Mouse (Mus musculus) lung, postnatal 36 days (tissue): Measurements from ENCODE around the gene Chst11.

Experiments used
- DNase-seq: peaks from one replicate; pipeline ENCODE4 v3.0.0; 2022; ENCODE audit warnings: mixed read lengths

Chst11 gene

DNA sequence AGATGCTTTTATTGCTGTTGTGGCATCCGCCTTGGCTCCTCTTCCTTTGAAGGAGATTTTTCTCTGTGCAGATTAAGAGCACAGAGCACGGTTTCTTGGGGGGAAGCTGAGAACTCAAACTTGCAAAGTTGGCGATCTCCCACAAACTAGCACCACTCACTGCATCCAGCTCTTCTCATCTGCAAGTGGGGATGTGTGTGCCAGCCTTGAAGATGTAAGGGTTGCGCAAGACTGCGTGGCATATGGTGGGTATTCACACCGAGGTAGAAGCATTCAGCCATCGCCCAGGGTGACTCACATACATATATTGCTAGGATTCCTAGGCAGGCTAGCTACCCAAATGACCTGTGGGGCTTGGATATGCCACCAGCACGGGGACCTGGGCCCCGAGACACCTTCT lies 52.9 kb downstream of the Chst11 start:
- no peak for DNase-seq

- no peak for DNase-seq
These were observed 54.1 kb downstream of the Chst11 start for GRCm38 (mm10) chr10:83039414-83039813.

DNA sequence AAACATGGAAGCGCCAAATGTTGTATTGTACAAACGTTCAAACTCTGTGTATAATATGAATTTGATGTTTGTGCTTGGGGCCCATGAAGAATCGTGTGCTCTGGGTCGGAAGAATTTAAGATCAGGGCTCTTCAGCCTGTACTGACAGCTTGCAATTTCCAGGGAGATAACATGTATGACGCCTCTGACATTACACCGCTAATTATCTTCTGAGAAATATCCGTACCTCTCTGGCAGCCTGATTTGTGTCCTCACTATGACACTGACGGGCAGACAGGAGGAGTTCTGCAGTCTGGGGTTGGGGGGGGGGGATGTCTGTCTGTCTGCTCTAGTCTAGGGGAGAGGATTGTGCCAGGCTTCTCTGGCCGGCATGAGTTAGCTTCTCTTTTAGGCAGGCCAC lies 56.6 kb downstream of the Chst11 start:
- DNase-seq: no peak

GRCm38 (mm10) chr10:83042613-83043477 lies 57.5 kb downstream of the Chst11 start:
- peak; percentile 82 for DNase-seq

DNA sequence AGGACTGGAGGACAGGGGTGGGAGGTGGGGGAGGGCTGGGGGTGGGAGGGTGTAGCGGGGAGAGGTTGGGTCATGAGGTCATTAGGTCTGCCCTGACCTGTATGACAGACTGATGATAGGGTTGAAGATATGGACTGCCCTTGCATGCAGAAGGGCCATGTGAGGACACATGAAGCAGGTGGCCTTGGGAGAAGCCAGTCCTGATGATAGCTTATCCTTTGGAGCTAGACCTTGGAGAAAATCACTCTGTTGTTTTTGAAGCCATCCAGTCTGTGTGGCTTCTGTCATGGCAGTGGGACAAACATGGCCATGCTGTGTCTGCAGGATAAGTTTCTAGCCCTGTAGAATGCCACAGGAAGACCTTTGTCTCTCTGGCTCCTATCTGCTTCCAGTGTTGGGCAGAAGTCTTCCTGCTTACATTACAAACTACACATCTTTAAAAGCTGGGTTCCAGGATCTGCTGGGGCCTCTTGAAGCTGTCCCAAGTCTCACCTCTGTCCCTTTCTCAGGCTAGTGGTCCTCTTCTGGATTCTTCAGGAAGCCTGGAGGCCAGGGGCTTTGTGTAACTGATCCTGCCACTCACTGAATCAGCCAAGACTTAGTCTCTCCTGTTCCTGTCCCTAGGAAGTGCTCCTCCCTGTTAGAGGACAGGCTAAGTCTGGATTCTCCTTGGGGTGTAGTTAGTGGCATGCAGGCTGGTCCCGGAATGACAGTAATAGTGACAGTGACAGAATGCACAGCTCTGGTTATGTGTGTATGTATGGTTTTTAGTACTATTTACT lies 58.4 kb downstream of the Chst11 start:
- peak; percentile 64 for DNase-seq

- DNase-seq: no peak
These were observed 64.0 kb downstream of the Chst11 start for GRCm38 (mm10) chr10:83049174-83049780.

DNA sequence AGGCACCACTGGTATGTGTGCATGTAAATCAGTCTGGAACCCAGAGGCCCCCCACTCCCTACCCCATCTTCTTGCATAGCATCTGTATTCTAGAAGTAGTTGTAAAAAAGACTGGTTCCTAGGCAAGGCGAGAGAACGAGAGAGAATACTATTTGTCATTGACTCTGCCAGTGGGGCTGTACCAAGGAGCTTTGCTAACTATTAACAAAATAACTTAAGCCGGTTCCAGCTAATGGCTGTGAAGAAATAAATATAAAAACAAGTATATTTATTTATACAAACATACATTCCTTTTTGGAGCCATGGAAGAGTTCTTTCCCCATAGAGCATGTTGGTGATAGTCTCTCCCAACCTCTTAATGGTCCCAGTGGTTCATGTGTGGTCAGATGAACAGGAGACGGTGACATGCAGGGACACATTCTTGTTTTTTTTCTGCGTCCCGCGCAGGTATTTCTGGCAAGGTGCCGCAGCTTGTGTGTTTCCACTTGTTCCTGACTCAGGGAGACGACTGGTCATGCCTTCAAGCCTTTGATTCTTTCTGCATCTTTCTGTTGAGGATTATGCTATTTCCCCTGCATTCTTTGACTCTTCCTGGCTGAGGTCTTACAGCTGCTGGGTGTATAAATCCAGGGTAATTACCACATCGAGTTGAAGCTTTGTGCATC lies 68.7 kb downstream of the Chst11 start:
- no peak for DNase-seq

- DNase-seq: no peak
These were observed 71.0 kb downstream of the Chst11 start for GRCm38 (mm10) chr10:83056291-83056690.

- no peak for DNase-seq
These were observed 71.6 kb downstream of the Chst11 start for GRCm38 (mm10) chr10:83056866-83057265.

- DNase-seq: peak; percentile 27
These were observed 74.9 kb downstream of the Chst11 start for GRCm38 (mm10) chr10:83060066-83060782.

GRCm38 (mm10) chr10:83062315-83062714 lies 77.0 kb downstream of the Chst11 start:
- no peak for DNase-seq

- no peak for DNase-seq
These were observed 79.5 kb downstream of the Chst11 start for GRCm38 (mm10) chr10:83064796-83065195.

DNA sequence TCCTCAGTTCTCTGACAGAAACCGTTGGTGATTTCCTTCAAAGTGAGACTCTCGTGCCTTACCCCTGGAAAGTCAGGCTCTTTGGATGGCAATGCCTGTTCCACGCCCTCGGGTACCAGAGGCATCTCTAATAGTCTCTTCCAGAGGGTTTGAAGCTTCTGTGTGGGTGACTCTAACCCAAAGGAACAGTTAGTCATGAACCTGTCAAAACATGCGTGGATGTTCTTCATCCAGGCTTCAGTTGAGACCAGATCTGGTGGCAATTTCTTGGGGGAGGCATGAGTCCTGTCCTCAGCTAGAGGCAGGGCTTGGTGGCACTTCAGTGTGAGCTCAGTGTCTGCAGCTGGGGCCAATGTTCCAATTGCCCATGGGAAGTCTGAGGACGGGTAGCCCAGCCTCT lies 80.9 kb downstream of the Chst11 start:
- DNase-seq: no peak

DNA sequence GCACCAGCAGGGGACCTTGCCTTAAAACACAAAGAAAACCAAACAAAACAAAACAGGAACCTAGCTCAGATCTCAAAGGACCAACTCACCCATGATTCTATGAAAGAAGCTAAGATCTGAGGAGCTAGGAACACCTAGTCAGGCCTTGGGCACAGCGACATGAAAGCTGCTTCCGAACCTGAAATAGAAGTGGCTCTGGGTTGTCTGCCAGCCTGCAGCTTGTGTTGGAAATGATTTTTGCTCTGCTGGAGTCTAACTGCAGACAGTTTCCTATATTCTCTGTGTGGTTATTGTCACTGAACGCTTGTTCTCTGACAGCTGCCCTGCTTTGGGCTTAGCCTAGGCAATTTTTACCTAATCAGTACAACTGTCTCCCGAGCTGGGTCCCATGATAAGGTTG lies 82.0 kb downstream of the Chst11 start:
- no peak for DNase-seq

GRCm38 (mm10) chr10:83068466-83068865 lies 83.2 kb downstream of the Chst11 start:
- DNase-seq: no peak

DNA sequence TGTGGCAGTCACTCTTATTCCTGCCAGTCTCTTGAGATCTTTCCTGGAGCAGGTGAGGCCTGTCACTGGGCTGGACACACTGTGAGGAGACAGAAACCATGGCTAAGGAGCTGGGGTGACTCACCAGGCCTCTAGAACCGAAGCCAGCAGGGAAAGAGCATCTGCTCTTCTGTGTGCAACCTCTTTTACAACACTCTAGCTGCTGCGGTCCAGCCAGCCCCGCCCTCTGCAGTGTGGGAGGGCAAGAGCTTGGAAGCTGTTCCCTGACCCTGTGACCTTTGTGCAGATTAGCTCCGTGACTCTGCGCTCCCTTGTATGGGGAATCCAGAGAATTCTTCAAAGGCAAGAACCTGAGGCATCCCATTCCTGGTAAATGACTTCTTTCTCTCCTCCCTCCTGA lies 84.5 kb downstream of the Chst11 start:
- peak; percentile 52 for DNase-seq

- DNase-seq: no peak
These were observed 86.7 kb downstream of the Chst11 start for GRCm38 (mm10) chr10:83071785-83072580.

- no peak for DNase-seq
These were observed 87.8 kb downstream of the Chst11 start for GRCm38 (mm10) chr10:83073119-83073518.

GRCm38 (mm10) chr10:83076816-83077215 lies 91.5 kb downstream of the Chst11 start:
- DNase-seq: no peak

GRCm38 (mm10) chr10:83078723-83079122 lies 93.4 kb downstream of the Chst11 start:
- DNase-seq: no peak

DNA sequence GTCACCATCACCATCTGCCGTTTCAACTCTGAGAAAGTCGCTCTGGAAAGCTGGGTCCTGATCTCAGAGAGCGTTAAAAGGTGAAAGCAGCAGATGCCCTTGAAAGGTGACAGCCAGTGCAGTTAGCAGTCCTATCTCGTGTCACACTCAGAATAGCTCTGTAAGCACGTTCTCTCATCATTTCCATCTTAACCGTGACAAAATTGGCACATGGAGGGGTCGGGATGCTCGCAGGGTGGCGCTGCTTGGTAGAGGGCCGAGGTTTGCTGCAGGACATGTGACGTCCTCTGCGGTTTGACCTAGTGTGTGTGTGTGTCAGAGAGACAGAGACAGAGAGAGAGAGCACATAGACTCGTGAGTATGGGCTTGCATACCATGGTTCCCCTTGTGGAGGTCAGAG lies 94.5 kb downstream of the Chst11 start:
- no peak for DNase-seq
